Mouse (Mus musculus) forebrain, embryonic 11.5 days (tissue): ENCODE results near the gene Inhbc. TPM values are rescaled to one million over a fixed set of nuclear protein-coding genes. Genes with fewer than 3 reads are reported as not detected.

Experiments
- ATAC-seq: fragments of 200-750 bp; cut with Nextera tagmentation; replicated peaks from 2 replicates; pipeline ENCODE4 v1.8.0; 2017; ENCODE audit warnings: moderate TSS enrichment; ENCODE audit not compliant: low FRiP score
- DNase-seq: peaks from one replicate; pipeline ENCODE4 v3.0.0-alpha.2; 2017; ENCODE audit warnings: low spot score
- H3K27ac ChIP-seq: fragments of 300-500 bp; sonication (generic); 2 replicates; pipeline ENCODE4 v1.5.1; 2014; ENCODE audit warnings: low read depth, low read length
- H3K27me3 ChIP-seq: fragments of 300-500 bp; sonication (generic); 2 replicates; pipeline ENCODE4 v1.6.1; 2014; ENCODE audit warnings: mild to moderate bottlenecking, low read length, mixed read lengths; ENCODE audit not compliant: control insufficient read depth, insufficient read depth
- H3K36me3 ChIP-seq: fragments of 300-500 bp; sonication (generic); 2 replicates; pipeline ENCODE4 v1.6.1; 2014; ENCODE audit warnings: mild to moderate bottlenecking, low read length, moderate library complexity, mixed read lengths; ENCODE audit not compliant: control insufficient read depth, insufficient read depth
- H3K4me1 ChIP-seq: fragments of 300-500 bp; sonication (generic); replicated peaks from 2 replicates; pipeline ENCODE4 v1.6.1; 2014; ENCODE audit warnings: low read length, mixed read lengths; ENCODE audit not compliant: control insufficient read depth, insufficient read depth
- H3K4me2 ChIP-seq: fragments of 300-500 bp; sonication (generic); 2 replicates; pipeline ENCODE4 v1.6.1; 2014; ENCODE audit warnings: low read depth, mild to moderate bottlenecking, low read length, moderate library complexity, mixed read lengths; ENCODE audit not compliant: severe bottlenecking
- H3K4me3 ChIP-seq: fragments of 300-500 bp; sonication (generic); 2 replicates; pipeline ENCODE4 v1.5.1; 2014; ENCODE audit warnings: low read depth, low read length
- H3K9ac ChIP-seq: fragments of 300-500 bp; sonication (generic); 2 replicates; pipeline ENCODE4 v1.6.1; 2014; ENCODE audit warnings: low read length
- H3K9me3 ChIP-seq: fragments of 300-500 bp; sonication (generic); 2 replicates; pipeline ENCODE4 v1.6.1; 2016; ENCODE audit warnings: low read length, mixed read lengths; ENCODE audit not compliant: control insufficient read depth
- WGBS: fragments of 180-500 bp; shearing (Covaris S2); extraction: QIAGEN DNeasy Blood & Tissue Kit; methylation state at CpG from one replicate; pipeline ENCODE4 v1.1.7; 2014; 5-methylcytosine and 5-hydroxymethylcytosine counted together
- polyA plus RNA-seq: library from polyadenylated mRNA; unstranded; fragments of >200 nt; fragmentation: Nextera tagmentation; extraction: Ambion mirVana; gene quantifications from 2 replicates; pipeline ENCODE4 v1.2.1, GENCODE M21; 2014

Gene Inhbc
- polyA plus RNA-seq, 1 experiment from 2014 or later: not detected

DNA sequence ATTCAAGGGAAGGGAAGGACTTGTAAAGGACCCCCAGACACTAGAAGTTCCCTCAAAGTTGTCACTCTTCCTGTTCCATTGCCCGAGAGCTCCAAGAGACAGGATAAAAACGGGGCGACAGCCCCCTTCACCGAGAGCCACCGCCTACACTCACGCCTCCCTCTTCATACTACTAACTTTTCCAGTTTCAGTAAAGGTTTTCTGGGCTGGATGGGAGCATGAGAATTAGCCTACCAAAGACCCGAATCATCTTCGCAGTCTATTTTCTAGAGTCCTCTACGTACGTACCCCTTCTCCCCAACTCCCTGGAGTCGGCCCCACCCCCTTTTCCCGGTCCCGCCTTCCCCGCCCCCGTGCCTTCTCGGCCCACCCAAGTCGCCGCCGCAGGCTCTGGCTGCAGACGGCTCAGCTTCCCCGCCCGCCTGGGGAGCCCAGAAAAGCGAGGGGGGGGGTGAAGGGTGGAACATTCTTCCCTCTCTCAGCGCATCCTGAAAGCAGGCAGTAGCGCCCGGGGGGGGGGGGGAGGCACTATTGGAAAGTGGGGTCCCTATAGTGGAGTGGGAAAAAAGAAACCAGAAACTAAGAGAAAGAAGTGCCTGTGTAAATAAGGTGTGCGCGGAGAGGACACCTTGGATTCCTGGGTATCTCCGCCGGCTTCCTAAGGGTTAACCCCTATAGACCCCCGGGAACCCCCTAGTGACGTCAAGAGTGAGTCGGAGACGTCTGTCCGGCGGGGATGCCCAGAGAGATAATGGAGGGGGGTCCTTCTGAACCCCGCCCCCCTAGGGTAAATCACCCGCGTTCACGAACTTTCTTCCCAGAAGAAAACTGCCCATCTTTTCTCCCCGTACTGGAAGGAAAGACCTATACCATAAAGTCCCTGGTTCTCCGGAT lies 30.3 kb downstream of the Inhbc start:
- peak overlapping the region; percentile 34 for H3K4me3 ChIP-seq
- H3K36me3 ChIP-seq: no peaks in the 10 kb centered on the region
- H3K4me2 ChIP-seq: peak overlapping the region; percentile 77
- H3K9ac ChIP-seq: peak overlapping the region; percentile 49
- peaks cover 3% of the 10 kb centered on the region; the same call in 1 of the 2 replicates for H3K27me3 ChIP-seq
- H3K9me3 ChIP-seq: no peaks in the 10 kb centered on the region
- DNase-seq: peak; percentile 90
- WGBS: under 1% methylated on average over 40 of the region's 42 CpGs
- ATAC-seq: peak; percentile 59
- H3K27ac ChIP-seq: peak overlapping the region; percentile 72
- H3K4me1 ChIP-seq: peaks cover 8% of the 10 kb centered on the region; the same call in 1 of the 2 replicates

DNA sequence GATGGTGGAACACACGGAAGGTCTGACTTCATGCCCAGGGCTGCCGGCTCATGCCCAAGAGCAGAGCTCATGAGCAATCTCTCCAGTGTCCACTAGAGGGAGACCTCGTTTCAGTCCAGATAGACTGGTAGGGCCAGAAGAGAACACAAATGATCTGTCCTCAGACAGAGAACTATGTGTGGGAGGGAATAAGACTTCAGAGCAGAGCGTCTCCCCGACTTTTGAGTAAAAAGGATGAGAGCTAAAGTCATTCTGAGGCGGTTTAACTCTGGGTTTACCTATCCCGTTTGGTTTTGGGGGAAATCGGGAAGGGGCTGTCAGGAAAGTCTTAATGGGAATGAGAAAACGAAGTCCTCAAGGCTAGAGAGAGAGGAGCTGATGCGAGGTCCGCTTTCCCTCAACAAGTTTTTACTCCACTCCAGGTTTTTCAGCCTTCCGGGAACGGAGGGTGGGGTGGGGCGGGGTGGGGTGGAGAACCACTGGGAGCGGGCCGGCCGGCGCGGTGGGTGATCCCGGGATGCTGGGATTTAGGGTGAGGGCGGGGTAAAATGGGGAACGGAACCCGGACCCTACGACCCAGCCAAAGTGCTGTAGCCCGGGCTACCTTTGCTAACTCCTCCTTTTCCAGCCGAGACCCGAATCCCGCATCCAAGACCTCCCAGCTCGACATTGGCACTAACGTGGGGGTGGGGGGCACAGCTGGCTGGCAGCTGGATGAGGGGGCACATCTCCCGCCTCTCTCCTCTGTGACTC lies 31.1 kb downstream of the Inhbc start:
- peak overlapping the region; percentile 34 for H3K4me3 ChIP-seq
- ATAC-seq: peak; percentile 64
- WGBS: under 1% methylated on average over 31 of the region's 31 CpGs
- H3K4me1 ChIP-seq: peaks cover 8% of the 10 kb centered on the region; the same call in 1 of the 2 replicates
- peak overlapping the region; percentile 77 for H3K4me2 ChIP-seq
- DNase-seq: peak; percentile 91
- no peaks in the 10 kb centered on the region for H3K9me3 ChIP-seq
- peak overlapping the region; percentile 49 for H3K9ac ChIP-seq
- peaks cover 3% of the 10 kb centered on the region; the same call in 1 of the 2 replicates for H3K27me3 ChIP-seq
- no peaks in the 10 kb centered on the region for H3K36me3 ChIP-seq
- peak overlapping the region; percentile 72 for H3K27ac ChIP-seq

GRCm38 (mm10) chr10:127337536-127338099 lies 32.6 kb downstream of the Inhbc start:
- Histone ChIP-seq H3K4me2 (no peak overlapping the region), H3K36me3 (no peaks in the 10 kb centered on the region), H3K4me3 (no peak overlapping the region), H3K27ac (no peak overlapping the region), H3K4me1 (peaks cover 8% of the 10 kb centered on the region; the same call in 1 of the 2 replicates), H3K27me3 (peaks cover 3% of the 10 kb centered on the region; the same call in 1 of the 2 replicates), H3K9me3 (no peaks in the 10 kb centered on the region), H3K9ac (no peak overlapping the region)
- ATAC-seq (no peak), DNase-seq (no peak)
- WGBS: 87% methylated on average over 6 of the region's 6 CpGs

- Histone ChIP-seq H3K4me2 (no peak overlapping the region), H3K27ac (no peak overlapping the region), H3K9ac (no peak overlapping the region), H3K36me3 (no peaks in the 10 kb centered on the region), H3K4me1 (peaks cover 8% of the 10 kb centered on the region; the same call in 1 of the 2 replicates), H3K27me3 (peaks cover 3% of the 10 kb centered on the region; the same call in 1 of the 2 replicates), H3K9me3 (no peaks in the 10 kb centered on the region), H3K4me3 (no peak overlapping the region)
- DNase-seq: no peak
- 68% methylated on average over 5 of the region's 5 CpGs for WGBS
- ATAC-seq: no peak
Observed at GRCm38 (mm10) chr10:127336952-127337351, 33.3 kb downstream of the Inhbc start.

- Histone ChIP-seq H3K9me3 (no peaks in the 10 kb centered on the region), H3K4me2 (no peak overlapping the region), H3K27ac (no peak overlapping the region), H3K27me3 (0 out of 2 replicates have a peak, but pooled peaks cover under 1% of the 10 kb centered on the region), H3K4me1 (peaks cover 3% of the 10 kb centered on the region; the same call in 1 of the 2 replicates), H3K36me3 (no peaks in the 10 kb centered on the region), H3K4me3 (no peak overlapping the region), H3K9ac (no peak overlapping the region)
- 58% methylated on average over 1 of the region's 1 CpGs for WGBS
- DNase-seq (no peak), ATAC-seq (no peak)
Observed at GRCm38 (mm10) chr10:127335271-127335670, 35.0 kb downstream of the Inhbc start.

- no peak for DNase-seq
- WGBS: 66% methylated on average over 5 of the region's 5 CpGs
- peaks cover 12% of the 10 kb centered on the region for H3K27me3 ChIP-seq
Observed at GRCm38 (mm10) chr10:127333152-127333551, 37.1 kb downstream of the Inhbc start.

DNA sequence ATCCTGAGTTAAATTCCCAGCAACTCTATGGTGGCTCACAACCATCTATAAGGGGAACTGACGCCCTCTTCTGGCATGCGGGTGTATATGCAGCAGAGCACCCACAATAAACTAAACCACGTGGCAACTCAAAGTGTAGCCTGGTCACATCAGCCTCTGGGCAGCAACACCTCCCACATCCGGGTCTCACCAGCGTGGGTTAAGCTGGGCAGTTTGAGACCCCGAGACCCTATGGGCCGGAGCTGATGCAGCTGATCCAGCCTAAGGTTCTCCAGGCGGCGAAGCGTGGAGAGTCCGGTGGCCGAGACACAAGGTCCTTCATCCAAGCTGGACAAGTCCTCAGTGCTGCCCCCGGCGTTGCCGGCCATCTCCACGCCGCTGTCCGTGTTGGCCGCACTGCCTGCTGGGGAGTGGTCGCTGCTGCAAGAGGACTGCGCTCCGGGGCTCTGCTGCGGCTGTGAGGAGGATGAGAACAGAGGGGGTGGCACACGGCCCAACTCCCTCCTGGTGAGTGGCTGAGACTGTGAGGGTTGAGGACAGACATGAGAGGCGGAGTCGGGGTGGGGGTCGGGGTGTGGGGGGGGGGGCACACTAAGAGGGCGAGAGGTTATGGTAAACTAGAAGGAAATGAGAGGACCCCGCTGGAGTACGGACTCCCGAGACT lies 37.9 kb downstream of the Inhbc start:
- ATAC-seq: no peak; the same call in 1 of the 2 replicates
- Histone ChIP-seq H3K36me3 (no peaks in the 10 kb centered on the region), H3K9me3 (no peaks in the 10 kb centered on the region), H3K4me3 (peak overlapping the region; percentile 22), H3K9ac (no peak overlapping the region; the same call in 1 of the 2 replicates), H3K27ac (no peak overlapping the region), H3K4me2 (peak overlapping the region; percentile 47), H3K4me1 (no peaks in the 10 kb centered on the region), H3K27me3 (peaks cover 20% of the 10 kb centered on the region)
- 23% methylated on average over 31 of the region's 31 CpGs for WGBS
- no peak for DNase-seq

More at GRCm38 (mm10) chr10:127333152-127333551, 37.1 kb downstream of the Inhbc start:
- Histone ChIP-seq H3K9ac (no peak overlapping the region), H3K4me1 (no peaks in the 10 kb centered on the region), H3K4me2 (no peak overlapping the region), H3K36me3 (no peaks in the 10 kb centered on the region), H3K4me3 (no peak overlapping the region), H3K9me3 (no peaks in the 10 kb centered on the region), H3K27ac (no peak overlapping the region)
- no peak for ATAC-seq

DNA sequence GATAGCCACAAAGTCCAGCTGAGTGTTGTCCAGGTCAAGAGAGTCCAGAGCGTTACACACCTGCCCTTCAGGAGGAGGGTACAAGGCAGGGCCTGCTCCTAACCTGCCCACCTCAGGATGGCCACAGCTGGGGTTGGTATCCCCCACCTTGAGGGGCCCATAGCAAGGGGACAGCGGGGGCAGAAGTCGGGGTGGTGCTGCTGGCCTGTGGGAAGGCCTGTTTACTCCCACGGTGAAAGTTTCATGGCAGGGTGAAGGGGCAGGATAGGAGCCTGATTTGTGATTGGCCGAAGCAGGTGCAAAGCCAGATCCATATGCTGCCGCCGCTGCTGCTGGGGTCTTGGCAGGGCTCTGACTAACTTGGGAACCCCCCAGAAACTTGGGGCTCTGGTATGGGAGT lies 40.0 kb downstream of the Inhbc start:
- DNase-seq (no peak), ATAC-seq (no peak)
- no peak overlapping the region for H3K4me3 ChIP-seq
- H3K9me3 ChIP-seq: no peaks in the 10 kb centered on the region; the same call in 1 of the 2 replicates
- no peaks in the 10 kb centered on the region for H3K36me3 ChIP-seq
- H3K4me2 ChIP-seq: no peak overlapping the region
- WGBS: 84% methylated on average over 7 of the region's 7 CpGs
- H3K4me1 ChIP-seq: peaks cover 11% of the 10 kb centered on the region
- H3K27ac ChIP-seq: no peak overlapping the region
- peaks cover 41% of the 10 kb centered on the region for H3K27me3 ChIP-seq
- H3K9ac ChIP-seq: no peak overlapping the region
